Mouse (Mus musculus) embryonic facial prominence, embryonic 10.5 days (tissue): ENCODE data around the gene Gtf2f1. TPM values are rescaled to one million over a fixed set of nuclear protein-coding genes. Genes with fewer than 3 reads are reported as not detected.

Source experiments
- DNase-seq: peaks from one replicate; pipeline ENCODE4 v3.0.0-alpha.2; 2017; ENCODE audit warnings: low spot score
- H3K27ac ChIP-seq: fragments of 300-500 bp; sonication (generic); replicated peaks from 2 replicates; pipeline ENCODE4 v1.5.1; 2016; ENCODE audit warnings: mild to moderate bottlenecking
- H3K27me3 ChIP-seq: fragments of 300-500 bp; sonication (generic); replicated peaks from 2 replicates; pipeline ENCODE4 v1.6.1; 2016; ENCODE audit warnings: low read depth, mild to moderate bottlenecking; ENCODE audit not compliant: poor library complexity, severe bottlenecking
- H3K36me3 ChIP-seq: fragments of 300-500 bp; sonication (generic); replicated peaks from 2 replicates; pipeline ENCODE4 v1.6.1; 2016; ENCODE audit warnings: mild to moderate bottlenecking, moderate library complexity
- H3K4me1 ChIP-seq: fragments of 300-500 bp; sonication (generic); 2 replicates; pipeline ENCODE4 v1.6.1; 2016
- H3K4me3 ChIP-seq: fragments of 300-500 bp; sonication (generic); 2 replicates; pipeline ENCODE4 v1.5.1; 2016; ENCODE audit warnings: mild to moderate bottlenecking, moderate library complexity
- H3K9me3 ChIP-seq: fragments of 300-500 bp; sonication (generic); 2 replicates; pipeline ENCODE4 v1.6.1; 2016; ENCODE audit warnings: mild to moderate bottlenecking
- WGBS: fragments of 180-500 bp; shearing (Covaris S2); methylation state at CpG from one replicate; pipeline ENCODE4 v1.1.7; 2016; 5-methylcytosine and 5-hydroxymethylcytosine counted together
- polyA plus RNA-seq: library from polyadenylated mRNA; unstranded; fragments of >200 nt; fragmentation: Nextera tagmentation; extraction: Ambion mirVana; gene quantifications from 2 replicates; pipeline ENCODE4 v1.2.1, GENCODE M21; 2016

The Gtf2f1 gene
- polyA plus RNA-seq, 1 experiment from 2014 or later = 80.7 TPM

- Histone ChIP-seq H3K27me3 (peaks cover 3% of the 10 kb centered on the region; the same call in 1 of the 2 replicates), H3K4me3 (peak overlapping the region; percentile 84), H3K9me3 (no peaks in the 10 kb centered on the region), H3K36me3 (peaks cover 28% of the 10 kb centered on the region), H3K27ac (peak overlapping the region; percentile 99), H3K4me1 (peaks cover 24% of the 10 kb centered on the region)
- WGBS = under 1% methylated on average over 38 of the region's 38 CpGs
- DNase-seq = peak; percentile 99
Measured at GRCm38 (mm10) chr17:57031661-57032420, 20.8 kb upstream of the Gtf2f1 start.

GRCm38 (mm10) chr17:57030931-57031660 is 20.0 kb upstream of the Gtf2f1 start, which contains the start of gene Khsrp:
Gene Khsrp, minus strand, starts transcription at chr17:57031522.
- Histone ChIP-seq H3K36me3 (peaks cover 36% of the 10 kb centered on the region), H3K27me3 (no peaks in the 10 kb centered on the region), H3K4me1 (peaks cover 24% of the 10 kb centered on the region), H3K27ac (peak within 1 kb of the TSS; percentile 99), H3K4me3 (peak within 1 kb of the TSS; percentile 84), H3K9me3 (no peaks in the 10 kb centered on the region)
- under 1% methylated on average over 99 of the region's 99 CpGs for WGBS
- peak; percentile 77 for DNase-seq

GRCm38 (mm10) chr17:57029691-57030090 is 18.6 kb upstream of the Gtf2f1 start:
- peaks cover 24% of the 10 kb centered on the region for H3K4me1 ChIP-seq
- H3K4me3 ChIP-seq = peak overlapping the region; percentile 84
- H3K27ac ChIP-seq = 0 out of 2 replicates have a peak overlapping the region, but pooled peaks have one; percentile 99
- 56% methylated on average over 8 of the region's 8 CpGs for WGBS
- H3K36me3 ChIP-seq = peaks cover 50% of the 10 kb centered on the region
- no peaks in the 10 kb centered on the region for H3K27me3 ChIP-seq
- no peaks in the 10 kb centered on the region for H3K9me3 ChIP-seq
- no peak for DNase-seq

GRCm38 (mm10) chr17:57027471-57027870 is 16.4 kb upstream of the Gtf2f1 start:
- DNase-seq = no peak
- Histone ChIP-seq H3K36me3 (peaks cover 72% of the 10 kb centered on the region), H3K9me3 (no peaks in the 10 kb centered on the region), H3K27ac (no peak overlapping the region), H3K4me1 (peaks cover 23% of the 10 kb centered on the region), H3K27me3 (no peaks in the 10 kb centered on the region), H3K4me3 (no peak overlapping the region)
- WGBS = 93% methylated on average over 4 of the region's 4 CpGs

- WGBS = 93% methylated on average over 5 of the region's 5 CpGs
- H3K36me3 ChIP-seq = peaks cover 72% of the 10 kb centered on the region
- no peak overlapping the region for H3K27ac ChIP-seq
- no peak overlapping the region for H3K4me3 ChIP-seq
- H3K4me1 ChIP-seq = no peaks in the 10 kb centered on the region
- no peaks in the 10 kb centered on the region for H3K9me3 ChIP-seq
- no peak for DNase-seq
- no peaks in the 10 kb centered on the region for H3K27me3 ChIP-seq
Measured at GRCm38 (mm10) chr17:57020960-57021359, 9.9 kb upstream of the Gtf2f1 start.

- H3K27me3 ChIP-seq = no peaks in the 10 kb centered on the region
- WGBS = 88% methylated on average over 2 of the region's 2 CpGs
- H3K4me1 ChIP-seq = no peaks in the 10 kb centered on the region
- DNase-seq = no peak
- H3K27ac ChIP-seq = no peak overlapping the region
- H3K9me3 ChIP-seq = no peaks in the 10 kb centered on the region
- H3K36me3 ChIP-seq = peaks cover 59% of the 10 kb centered on the region
- H3K4me3 ChIP-seq = no peak overlapping the region
Measured at GRCm38 (mm10) chr17:57019693-57020092, 8.6 kb upstream of the Gtf2f1 start.

- Histone ChIP-seq H3K4me1 (peaks cover 23% of the 10 kb centered on the region), H3K4me3 (peak overlapping the region; percentile 80), H3K27me3 (no peaks in the 10 kb centered on the region), H3K36me3 (peaks cover 20% of the 10 kb centered on the region), H3K27ac (peak overlapping the region; percentile 94), H3K9me3 (no peaks in the 10 kb centered on the region)
- DNase-seq = no peak
- 73% methylated on average over 13 of the region's 13 CpGs for WGBS
Measured at GRCm38 (mm10) chr17:57012245-57012795, 1.2 kb upstream of the Gtf2f1 start.

GRCm38 (mm10) chr17:57010911-57011235 is 215 bp downstream of the Gtf2f1 start:
- Histone ChIP-seq H3K36me3 (peaks cover 35% of the 10 kb centered on the region), H3K4me1 (peaks cover 23% of the 10 kb centered on the region), H3K27me3 (no peaks in the 10 kb centered on the region), H3K9me3 (no peaks in the 10 kb centered on the region), H3K27ac (peak overlapping the region; percentile 94), H3K4me3 (peak overlapping the region; percentile 80)
- no peak for DNase-seq
- WGBS = 1% methylated on average over 19 of the region's 19 CpGs

- no peaks in the 10 kb centered on the region for H3K27me3 ChIP-seq
- no peaks in the 10 kb centered on the region for H3K9me3 ChIP-seq
- WGBS = 93% methylated on average over 13 of the region's 13 CpGs
- H3K36me3 ChIP-seq = peaks cover 70% of the 10 kb centered on the region
- no peak overlapping the region for H3K27ac ChIP-seq
- DNase-seq = no peak
- H3K4me3 ChIP-seq = no peak overlapping the region
- H3K4me1 ChIP-seq = peaks cover 19% of the 10 kb centered on the region
Measured at GRCm38 (mm10) chr17:57007137-57007905, 3.8 kb downstream of the Gtf2f1 start.

- no peaks in the 10 kb centered on the region for H3K27me3 ChIP-seq
- peaks cover 97% of the 10 kb centered on the region for H3K36me3 ChIP-seq
- H3K4me1 ChIP-seq = no peaks in the 10 kb centered on the region
- DNase-seq = no peak
- no peaks in the 10 kb centered on the region for H3K9me3 ChIP-seq
- WGBS = 89% methylated on average over 7 of the region's 7 CpGs
- no peak overlapping the region for H3K27ac ChIP-seq
- no peak overlapping the region for H3K4me3 ChIP-seq
Measured at GRCm38 (mm10) chr17:57003994-57004393, 7.1 kb downstream of the Gtf2f1 start.

- 81% methylated on average over 8 of the region's 8 CpGs for WGBS
- H3K36me3 ChIP-seq = peaks cover 84% of the 10 kb centered on the region
- H3K4me1 ChIP-seq = peaks cover 15% of the 10 kb centered on the region
- no peaks in the 10 kb centered on the region for H3K27me3 ChIP-seq
- no peaks in the 10 kb centered on the region for H3K9me3 ChIP-seq
- DNase-seq = no peak
- H3K4me3 ChIP-seq = no peak overlapping the region
- H3K27ac ChIP-seq = no peak overlapping the region
Measured at GRCm38 (mm10) chr17:57001228-57001627, 9.9 kb downstream of the Gtf2f1 start.

GRCm38 (mm10) chr17:56999968-57000609 is 11.0 kb downstream of the Gtf2f1 start, which contains the start of gene Pspn:
Gene Pspn, minus strand, starts transcription at chr17:57000018.
- DNase-seq = no peak
- H3K36me3 ChIP-seq = peaks cover 84% of the 10 kb centered on the region
- peaks cover 15% of the 10 kb centered on the region for H3K4me1 ChIP-seq
- WGBS = 86% methylated on average over 9 of the region's 9 CpGs
- H3K27me3 ChIP-seq = no peaks in the 10 kb centered on the region
- no peak within 1 kb of the TSS for H3K4me3 ChIP-seq
- no peak within 1 kb of the TSS for H3K27ac ChIP-seq
- H3K9me3 ChIP-seq = no peaks in the 10 kb centered on the region
